Mouse (Mus musculus) regulatory T cell (primary cell): Measurements from ENCODE around the gene Rapgef4.

Experiments used
- in situ Hi-C: fragments of 300-600 bp; cut with MboI, MseI; formaldehyde crosslinking; loops from one replicate; pipeline ENCODE4 v1.15.1; 2025; ENCODE audit warnings: high pct_unique_total_duplicates

Gene Rapgef4

DNA sequence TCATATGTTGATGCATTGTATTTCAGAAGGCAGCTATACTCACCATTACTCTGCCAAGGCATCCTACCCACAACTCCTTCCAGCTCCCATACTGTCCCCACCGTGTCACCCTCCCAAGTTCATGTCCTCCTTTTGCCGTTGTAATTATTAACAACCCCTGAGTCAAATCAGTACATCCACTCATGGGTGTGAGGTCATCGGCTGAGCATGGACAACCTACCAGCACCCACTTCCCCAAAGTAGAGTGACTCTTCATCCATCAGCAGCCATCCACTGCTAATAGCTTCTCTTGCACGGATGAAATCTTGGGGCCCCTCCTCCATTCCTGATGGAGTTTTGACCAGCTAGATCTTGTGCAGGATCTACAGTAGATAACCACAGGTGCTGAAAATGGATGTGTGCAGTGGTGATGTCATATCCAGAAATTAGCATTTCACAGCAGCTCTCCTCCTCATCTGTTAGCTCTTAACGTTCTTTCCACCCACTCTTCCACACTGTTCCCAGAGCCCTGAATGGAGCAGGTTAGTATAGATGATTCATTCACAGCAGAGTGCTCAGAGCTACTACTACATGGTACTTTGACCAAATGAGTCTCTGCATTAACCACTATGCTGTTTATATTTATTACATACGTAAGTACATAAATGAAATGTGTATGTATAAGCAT is 281.9 kb downstream of the Rapgef4 start:
- in situ Hi-C loops, result no loop called here

DNA sequence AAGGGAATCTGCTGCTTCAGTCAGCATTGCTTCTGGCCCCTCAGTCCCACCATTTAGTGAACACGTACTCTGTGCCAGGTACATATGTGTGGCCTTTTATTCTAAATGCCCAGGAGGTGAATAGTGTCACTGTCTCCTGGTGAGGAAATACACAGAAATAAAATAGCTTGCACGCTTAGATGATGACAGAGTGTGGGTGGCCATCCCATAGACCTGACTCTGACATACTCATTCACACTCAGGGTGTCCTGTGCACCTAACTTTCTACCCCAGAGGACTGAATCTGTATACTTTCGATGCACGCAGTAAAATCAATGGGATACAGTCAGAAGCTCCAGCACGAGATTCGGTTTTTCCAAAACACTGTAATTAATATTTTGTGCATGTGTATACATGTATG is 286.4 kb downstream of the Rapgef4 start:
- in situ Hi-C loops, result no loop called here

DNA sequence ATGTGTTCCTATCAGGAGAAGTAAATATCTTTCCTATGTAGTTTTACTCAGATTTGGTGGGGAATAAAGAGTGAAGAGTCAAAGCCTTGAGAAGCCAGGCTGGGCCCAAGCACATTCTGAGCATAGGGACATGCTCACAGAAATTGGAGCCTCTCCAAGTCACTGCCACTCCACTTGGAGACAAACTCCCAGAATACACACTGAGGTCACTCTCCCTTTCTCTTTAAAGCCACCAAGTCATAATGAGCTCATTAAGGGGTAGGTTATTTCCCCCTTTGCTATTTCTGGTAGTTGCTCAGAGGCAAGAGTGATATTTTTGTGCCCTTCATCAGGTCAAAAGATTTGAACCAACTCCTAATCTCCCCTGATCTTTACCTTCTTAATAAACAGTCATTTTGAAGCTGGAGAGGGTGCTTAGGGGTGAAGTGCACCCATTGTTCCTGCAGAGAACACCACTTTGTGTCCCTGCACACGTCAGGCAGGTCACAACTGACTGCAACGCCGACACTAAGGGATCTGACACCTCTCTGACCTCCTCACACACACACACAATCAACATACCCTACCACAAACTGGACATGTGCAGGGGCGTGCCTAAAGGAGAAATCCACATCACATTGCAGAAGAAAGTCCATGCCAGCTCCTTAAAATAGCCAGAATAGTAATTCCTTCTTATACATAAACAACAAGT is 288.8 kb downstream of the Rapgef4 start:
- in situ Hi-C loops, result no loop called here

DNA sequence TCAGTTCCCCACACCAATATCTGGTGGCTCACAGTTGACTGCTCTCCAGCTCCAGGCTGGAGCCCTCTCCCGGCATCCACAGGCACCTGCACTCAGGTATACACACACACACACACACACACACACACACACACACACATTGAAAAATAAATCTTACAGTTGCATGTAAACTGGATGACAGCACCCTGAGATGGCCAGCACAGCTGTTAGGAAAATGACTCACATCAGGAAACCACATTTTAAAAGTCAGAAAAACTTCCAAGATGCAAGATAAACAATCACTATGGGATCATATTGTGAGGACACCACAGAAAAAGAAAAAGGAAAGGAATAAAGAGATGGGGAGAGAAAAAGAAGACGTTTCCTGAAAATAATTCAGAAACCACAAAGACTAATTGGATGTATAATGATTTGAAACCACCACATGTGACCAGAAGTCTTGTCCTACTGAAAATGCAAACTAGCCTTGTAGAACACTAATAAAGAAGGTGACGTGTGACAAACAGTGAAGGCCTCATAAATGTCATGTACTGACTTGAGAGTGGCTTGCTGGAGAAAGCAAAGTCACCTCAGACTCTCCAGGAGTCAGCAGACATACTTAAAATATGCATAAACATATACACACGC is 297.3 kb downstream of the Rapgef4 start:
- in situ Hi-C loops, result no loop called here

DNA sequence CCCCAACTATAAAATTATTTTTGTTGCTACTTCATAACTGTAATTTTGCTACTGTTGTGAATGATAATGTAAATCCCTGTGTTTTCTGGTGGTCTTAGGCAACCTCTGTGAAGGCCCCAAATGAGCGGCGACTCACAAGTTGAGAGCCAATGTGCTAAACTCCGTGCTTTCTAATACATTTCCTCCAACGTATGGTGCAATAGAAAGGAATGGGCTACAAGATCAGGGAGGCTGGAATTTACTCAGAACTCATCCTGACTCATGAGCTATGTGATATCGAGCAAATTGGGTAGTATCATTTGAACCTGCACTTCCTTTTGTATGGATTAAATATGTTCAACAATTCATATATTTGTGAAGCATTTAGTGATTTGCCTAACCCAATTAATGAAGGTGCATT is 299.5 kb downstream of the Rapgef4 start:
- in situ Hi-C loops, result no loop called here

DNA sequence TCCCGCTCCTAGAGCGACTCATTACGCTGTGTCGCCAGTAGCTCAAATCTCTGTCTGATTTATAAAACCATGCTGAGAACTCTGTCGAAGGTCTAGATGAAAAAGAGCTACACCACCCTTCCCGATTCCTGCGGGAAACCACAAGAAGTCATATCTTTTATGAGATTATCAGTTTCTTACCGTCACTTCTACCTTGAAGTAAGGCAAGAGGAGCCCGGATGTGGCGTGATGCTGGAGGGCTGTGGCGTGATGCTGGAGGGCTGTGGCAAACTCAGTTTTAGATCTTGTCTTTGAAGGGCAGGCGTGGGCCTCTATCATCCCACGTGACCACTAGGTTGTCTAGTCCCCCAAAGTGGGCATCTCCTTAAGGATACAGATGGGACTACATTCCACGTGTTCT is 300.9 kb downstream of the Rapgef4 start:
- in situ Hi-C loops, result no loop called here

DNA sequence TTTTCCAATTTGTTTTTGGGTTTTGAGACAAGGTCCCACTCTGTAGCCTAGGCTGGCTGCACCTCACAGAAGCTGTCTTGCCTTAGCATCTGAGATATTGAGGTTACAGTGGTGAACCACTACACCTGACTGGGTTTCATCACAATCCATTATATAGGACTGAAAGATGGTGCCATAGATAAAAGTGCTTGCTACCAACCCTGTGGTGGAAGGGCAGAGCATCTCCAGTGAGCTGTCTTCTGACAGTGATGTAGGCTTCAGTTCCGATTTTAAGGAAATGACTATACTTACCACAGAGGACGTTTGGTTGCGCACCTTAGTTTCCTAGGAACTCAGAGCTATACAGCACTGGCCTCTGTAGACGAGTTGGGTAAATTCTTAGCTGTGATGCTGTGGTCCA is 301.7 kb downstream of the Rapgef4 start:
- in situ Hi-C loops, result no loop called here

DNA sequence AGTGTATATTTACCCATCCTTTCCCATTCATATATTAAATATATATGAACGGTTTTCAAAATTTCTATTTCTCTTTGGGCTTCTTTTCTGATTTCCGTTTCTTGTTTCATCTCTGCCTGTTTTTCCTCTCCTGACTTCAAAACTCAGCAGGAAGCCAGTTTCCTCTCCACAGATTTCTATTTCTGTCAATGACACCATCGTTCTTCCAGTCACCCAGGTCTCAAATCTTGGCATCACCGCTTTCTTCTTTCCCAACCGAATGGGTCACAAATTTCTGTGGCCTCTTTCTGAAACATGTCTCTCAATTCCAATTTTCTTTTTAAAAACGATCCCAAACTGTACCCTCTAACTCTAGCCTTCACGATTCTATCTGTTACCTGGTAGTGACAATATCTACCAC is 303.6 kb downstream of the Rapgef4 start:
- in situ Hi-C loops, result no loop called here

DNA sequence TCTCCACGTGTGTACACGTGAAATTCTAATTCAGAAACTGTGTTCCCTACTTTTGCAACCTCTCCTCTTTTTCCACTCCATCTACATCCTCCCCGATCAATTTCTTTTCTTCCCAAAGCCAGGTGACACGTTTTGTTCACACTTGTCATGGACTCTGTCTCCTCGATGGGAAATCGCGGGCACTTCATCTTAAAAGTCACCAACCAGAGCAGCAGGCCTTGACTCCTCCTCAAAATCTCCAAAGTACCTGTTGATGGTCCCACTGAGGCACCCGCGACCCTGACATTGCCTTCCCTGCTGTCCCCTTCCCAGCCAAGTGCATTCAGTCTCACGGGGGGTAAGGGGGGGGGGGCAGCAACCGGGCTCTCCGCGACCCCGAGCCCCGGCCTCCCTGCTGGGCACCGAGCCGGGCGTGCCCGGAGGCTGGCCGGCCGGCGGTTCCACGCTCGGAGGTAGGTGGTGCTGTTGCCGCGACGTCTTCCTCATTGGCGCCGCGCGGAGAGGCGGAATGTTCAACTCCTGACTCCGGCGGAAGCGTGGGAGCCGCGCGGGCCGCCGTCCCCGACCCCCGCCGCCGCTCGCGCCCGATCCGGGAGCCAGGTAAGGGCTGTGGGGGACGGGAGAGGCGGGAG is 304.3 kb downstream of the Rapgef4 start, which contains the start of gene Map3k20:
TSS of gene Map3k20 (plus strand) at position 382 of the 632 bp plus-strand sequence.
- in situ Hi-C loops, result no loop called here

DNA sequence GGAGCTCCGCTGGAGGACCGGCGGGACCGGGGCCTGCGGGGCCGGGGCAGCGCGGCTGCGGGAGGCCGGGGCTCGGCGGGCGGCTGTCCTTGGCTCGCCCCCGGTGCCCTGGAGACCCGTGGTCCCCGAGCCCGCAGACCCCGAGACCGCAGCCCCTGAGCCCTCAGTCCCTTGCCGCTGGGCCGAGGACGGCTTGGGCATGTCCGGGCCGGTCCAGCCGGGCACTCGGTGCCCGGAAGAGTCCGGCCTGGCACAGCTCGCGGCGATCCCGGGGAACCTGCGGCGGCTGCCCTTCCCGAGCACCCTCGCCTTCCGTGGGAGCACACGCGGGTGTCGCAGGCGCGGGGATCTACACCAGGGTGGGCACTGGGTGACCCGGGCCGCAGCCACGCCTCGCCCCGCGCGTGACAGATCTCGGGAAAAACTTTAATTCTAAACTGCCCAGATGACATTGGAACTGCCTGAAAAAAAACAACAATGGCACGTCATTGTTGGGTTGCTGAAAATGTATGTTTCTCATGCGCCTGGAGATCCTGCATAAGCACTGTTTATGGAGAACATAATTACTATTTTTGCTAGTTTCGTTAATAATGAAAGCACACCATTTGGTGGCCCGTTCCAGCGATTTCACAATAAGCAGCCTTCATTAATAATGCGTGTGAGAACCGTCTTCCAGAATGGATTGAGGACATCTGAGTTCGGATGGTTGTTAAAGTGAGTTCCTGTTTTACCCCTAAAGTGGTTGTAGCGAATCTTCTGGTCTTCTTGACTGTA is 305.0 kb downstream of the Rapgef4 start:
- in situ Hi-C loops, result no loop called here

DNA sequence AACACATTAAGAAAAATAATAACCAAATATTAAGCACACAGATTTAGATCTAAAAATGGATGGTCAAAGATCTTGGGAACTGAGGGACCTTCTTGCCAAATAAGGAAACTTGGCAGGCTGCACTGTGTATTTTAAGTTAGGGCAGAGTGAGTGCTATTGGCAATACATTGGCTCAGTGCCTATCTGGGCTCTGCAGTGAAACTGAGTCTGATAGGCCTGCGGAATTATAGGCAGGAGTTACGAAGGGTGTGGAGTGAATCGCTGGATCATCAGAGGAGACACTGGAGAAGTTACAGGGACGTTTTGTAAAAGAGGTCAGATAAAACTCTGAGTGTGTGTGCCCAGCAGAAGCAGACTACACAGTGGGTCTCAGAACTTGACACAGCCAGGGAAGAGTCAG is 306.1 kb downstream of the Rapgef4 start:
- in situ Hi-C loops, result no loop called here

DNA sequence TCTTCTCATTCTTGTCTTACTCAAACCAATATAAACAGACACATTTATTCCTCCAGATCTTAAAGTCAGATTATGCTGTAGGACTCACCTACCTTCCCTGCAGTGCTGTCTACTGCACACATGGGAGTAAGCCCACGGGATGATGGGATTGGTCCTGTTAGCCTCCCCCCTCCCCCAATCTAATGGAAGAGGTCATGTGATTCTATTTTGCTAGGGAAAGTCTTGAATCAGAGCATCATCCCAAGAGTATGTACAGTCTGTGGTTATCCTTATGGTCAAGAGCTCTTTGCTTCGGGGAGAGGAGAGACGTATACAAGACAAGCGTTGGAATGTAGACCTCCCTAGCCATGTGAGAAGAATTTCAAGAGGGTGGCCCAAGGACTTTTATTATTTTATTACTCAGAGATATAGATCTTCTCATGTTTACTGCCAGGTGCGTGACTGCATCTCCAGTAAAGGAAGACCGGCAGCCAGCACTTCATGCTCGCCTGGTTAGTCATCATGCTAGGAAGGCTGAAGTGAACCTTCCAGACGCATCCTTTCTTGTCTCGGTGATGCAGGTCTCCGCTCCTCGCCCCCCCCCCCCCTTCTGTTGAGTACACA is 308.0 kb downstream of the Rapgef4 start:
- in situ Hi-C loops, result no loop called here

DNA sequence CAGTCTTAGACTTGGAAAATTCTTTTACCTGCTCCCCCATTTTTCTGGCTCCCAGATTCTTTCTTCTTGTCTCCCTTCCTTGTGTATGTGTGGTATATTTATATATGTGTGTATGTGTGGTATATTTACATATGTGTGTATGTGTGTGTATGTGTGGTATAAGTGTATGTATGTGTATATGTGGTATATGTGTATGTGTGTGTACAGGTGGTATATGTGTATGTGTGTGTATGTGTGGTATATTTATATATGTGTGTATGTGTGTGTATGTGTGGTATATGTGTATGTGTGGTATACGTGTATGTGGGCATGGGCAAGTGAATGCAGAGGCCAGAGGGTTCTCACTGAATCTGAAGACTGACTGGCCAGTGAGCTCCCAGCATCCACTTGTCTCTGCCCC is 310.1 kb downstream of the Rapgef4 start:
- in situ Hi-C loops, result no loop called here

DNA sequence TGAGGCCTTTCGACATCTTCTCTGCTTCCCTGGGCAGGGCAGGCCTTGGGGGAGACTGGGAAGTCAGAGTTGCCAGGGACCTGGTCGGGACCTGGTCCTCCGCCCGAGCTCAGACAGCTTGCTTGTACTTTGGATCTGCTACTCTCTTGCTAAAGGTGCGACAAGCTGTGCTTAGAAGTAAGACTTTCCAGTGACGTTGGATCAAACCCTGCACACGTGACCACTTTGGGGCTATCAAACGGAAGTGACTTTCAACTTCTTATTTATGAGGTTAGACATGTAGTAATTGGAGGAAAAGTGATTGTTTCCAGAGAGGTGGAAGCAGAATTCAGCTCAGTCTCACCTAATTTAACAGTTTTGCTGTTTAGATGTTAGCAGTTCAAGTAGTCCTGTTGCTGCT is 311.5 kb downstream of the Rapgef4 start:
- in situ Hi-C loops, result no loop called here

DNA sequence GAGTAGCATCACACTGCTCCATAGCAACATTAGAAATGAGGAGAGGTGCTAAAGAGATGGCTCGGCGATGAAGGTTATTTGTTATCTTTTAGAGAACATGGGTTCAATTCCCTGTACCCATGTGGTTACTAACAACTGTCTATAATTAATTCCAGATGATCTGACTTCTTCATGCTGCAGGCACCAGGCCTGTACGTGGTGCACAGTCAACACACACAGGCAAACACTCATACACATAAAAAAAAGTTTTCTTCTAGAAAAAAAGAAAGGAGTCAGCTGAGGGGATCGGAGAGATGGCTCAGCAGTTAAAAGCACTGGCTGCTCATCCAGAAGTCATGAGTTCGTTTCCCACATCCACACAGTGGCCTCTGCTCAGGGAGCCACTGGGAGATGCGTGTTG is 314.0 kb downstream of the Rapgef4 start:
- in situ Hi-C loops, result no loop called here

DNA sequence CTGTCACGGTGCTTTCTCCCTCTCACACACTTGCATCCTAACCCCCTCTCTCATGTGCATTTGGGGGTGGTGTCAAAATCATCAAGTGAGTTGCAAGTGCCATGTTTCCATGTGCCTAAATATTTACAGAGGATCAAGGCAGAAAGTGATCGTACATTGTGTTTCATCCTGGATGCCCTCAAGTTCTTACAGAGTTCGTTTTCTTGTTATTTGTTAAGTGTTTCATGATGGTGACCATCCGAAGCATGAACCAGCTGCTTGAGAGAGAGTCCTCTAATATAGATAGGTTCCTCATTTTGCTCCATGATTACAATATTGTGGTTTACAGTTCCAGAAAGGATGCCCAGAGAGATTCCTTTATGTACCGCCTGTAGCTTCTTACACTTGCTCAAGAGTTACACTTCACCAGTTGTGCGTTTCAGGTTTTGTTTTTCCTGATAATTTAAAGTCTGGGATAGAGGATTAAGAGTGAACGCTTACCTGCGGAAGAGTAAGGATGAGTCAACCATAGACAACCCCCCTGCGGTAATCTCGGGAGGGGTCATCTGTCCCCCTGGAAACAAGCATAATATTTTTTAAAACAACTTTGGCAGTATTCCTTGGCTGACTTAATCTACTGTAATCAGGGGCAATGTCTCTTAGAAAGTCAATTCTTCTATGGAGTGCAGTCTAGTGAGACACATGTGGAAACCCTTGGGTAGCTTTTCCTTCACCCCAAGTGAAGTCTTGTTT is 316.1 kb downstream of the Rapgef4 start:
- in situ Hi-C loops, result no loop called here

DNA sequence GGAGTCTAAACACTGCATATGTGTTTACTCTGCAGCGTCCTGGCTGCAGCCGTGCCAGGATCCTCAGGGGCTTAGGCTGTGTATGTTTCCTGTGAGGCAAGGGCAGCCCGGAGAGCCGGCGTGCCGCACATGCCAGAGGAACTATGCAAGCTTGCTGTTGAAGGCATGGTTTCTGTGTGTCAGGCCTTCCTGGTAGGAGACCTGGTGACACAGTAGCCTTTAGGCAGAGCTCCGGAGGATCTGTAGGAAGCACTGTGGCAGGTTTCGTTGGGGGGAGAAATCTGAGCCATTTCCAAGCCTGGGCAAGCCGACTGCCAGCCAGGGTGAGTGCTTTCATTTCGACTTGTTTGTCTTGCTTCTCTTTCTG is 316.7 kb downstream of the Rapgef4 start:
- in situ Hi-C loops, result no loop called here

DNA sequence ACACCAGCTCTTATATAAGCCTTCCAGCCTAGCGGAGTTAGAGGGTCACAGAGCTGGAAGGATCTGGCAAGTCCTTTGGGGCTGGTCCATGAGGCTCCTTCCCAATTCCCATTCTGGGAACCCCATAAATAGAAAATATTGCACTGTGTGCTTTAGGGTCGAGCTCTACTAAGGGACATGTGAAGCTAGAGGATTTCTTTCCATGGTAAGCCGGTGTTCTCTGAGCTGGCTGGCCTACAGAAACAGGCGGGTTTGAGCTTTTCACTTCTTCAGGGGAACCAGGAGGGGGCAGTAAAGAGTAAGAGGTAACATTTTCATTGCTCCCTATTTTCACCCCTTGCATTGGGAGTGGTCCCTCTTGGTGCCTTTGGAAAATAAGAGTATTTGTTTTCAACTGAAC is 317.4 kb downstream of the Rapgef4 start:
- in situ Hi-C loops, result no loop called here

DNA sequence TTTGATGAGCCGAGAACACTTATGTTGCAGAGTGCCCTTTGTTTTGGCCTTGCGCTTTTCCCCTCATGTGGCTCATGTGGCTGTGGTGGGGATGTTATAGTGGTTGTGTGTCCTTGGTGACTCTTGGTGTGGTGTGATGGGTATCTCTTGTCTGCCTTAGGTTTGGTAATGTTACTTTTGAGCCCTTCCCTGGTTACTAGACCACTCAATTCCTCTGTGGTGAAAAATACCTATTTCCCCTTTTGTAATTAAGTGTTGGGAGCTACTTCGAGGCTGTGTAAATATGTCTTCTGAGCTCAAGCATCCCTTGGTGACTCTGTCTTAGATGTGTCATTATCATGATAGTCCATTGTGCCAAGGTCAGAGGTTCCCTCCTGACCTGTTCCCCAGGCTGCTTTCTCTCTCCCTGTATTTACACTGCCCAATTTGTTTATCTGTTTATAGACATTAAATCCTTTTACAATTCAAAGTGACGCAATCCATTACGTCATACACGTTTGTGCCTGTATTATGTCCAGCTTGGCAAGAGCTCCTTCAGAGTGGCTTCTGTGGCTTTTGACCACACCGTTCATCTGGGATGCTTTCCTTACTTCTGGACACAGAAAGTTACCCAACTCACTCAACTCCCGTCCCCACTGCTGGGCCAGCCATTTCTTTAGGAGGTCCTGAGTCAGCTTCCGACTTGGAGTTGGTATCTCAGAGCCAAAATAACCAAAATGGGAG is 320.3 kb downstream of the Rapgef4 start:
- in situ Hi-C loops, result no loop called here

DNA sequence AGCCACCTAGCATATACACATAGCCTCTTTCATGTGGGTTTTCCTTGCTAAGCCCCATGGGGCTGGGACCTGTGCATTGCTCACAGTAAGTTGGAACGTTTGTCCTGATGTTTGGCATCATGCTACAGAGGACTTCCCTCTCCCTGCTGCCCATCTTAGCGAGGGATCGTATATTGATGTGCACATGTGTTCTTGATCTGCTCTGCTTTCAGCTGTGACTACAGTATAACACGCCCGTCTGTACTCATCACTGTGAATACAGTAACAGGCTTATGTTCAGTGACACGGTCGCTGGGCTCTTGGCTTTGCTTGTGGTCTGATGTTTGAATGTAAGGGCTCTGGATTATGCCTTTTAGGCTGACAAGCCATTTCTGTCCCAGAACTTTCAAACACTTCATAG is 324.7 kb downstream of the Rapgef4 start:
- in situ Hi-C loops, result no loop called here
